Mouse (Mus musculus): ENCODE results near the gene Actl6b.

GRCm38 (mm10) chr5:137607860-137608653, 54.7 kb downstream of the Actl6b start:
- TF ChIP-seq POLR2A (IDR thresholded peaks at IDR 0.05; ENCODE audit: control insufficient read depth, extremely low read depth, insufficient read depth, low read length, poor library complexity) (no peak), CTCF (IDR thresholded peaks at IDR 0.05; ENCODE audit: borderline replicate concordance, control insufficient read depth, extremely low read depth, insufficient read depth, low read length, poor library complexity) (no peak)
